Mouse (Mus musculus) spleen, postnatal 4 days (tissue): Measurements from ENCODE around the gene Ikzf1.
A peak's percentile ranks its signal among the peaks of the same experiment; 100 is the strongest.

Source experiments
- DNase-seq, 2 experiments: peaks; one replicate each; pipeline ENCODE4 v3.0.0; 2022; ENCODE audit warnings: low spot score in 2 of 2

Ikzf1 gene

DNA sequence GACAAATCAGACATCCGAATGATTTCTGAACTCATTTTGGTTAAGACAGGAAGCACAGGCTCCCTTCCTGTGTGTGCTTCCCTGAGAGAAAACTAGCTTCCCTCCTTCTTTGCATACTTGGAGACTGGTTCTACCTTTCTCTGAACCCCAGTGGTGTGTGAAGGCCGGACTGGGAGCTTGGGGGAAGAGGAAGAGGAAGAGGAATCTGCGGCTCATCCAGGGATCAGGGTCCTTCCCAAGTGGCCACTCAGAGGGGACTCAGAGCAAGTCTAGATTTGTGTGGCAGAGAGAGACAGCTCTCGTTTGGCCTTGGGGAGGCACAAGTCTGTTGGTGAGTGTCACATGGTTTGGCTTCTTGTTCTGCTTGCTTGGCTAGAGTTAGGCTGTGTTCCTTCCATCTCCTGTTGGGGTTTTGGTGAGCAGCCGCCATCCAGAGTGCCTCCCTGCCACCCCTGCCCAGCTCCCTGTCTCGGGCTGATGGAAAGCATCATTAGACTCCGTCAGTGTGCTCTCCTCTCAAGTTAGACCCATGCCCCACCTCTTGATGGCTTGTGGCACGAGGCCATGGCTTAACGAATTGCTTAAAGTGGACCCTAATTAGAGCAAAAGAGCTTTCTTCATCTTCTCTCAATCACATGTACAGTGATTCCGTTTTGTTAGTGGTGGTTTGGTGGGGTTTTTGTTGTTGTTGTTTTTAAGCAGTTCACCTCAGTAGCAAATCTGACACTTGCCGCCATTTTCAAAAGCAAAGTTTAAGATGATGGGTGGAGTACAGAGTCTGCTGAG, 5.4 kb downstream of the Ikzf1 start:
- DNase-seq: peak; percentile 33 to 71

DNA sequence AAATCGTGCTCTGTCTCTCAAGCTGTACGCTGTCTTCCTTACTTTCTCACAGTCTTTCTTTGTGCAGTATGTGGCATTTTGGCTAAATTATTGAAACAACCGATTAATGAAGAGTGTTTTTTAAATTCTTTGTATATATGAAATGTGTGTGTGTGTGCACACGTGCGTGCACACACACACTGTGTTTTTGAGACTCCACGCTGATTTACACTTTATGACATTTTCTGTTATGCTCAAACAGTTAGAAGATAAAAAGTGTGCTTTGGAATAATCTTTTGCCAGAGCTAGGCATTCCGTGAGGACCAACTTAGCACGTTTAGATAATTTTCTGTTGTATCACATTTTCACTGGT, 6.0 kb downstream of the Ikzf1 start:
- no peak for DNase-seq

DNA sequence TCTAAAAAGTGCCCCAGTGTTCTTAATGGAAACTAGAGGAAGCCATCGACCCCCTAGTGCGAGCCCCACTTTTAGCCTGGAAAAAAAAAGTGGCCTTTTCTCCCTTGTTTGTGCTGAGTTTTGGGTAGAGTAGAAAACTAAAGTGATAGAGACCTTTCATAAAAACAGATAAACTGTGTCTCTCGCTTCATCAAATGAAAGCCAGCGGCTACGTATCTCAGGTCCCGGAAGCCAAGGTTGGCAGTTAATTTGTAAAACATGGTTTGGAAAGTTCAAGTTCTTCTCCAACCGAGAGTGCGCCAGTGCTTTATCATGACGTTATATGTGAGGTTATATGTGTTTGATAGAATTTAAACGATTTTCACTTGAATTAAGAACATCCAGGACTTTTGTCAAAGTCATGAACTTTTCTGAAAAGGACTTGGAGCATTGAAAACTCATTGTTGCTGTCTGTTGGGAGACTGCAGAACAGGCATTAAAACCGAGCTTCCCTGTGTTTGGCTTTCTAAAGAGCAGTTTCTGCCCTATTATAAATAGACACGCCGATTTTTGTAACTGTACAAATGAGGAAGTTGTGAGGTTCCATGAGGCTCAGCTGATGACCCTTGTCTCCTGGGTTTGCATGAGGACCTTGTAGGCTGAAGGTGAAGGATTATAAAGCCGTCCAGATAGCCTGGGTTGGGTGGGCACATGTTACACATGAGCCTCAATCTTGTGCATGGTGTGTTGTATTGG, 6.7 kb downstream of the Ikzf1 start:
- DNase-seq: no peak

DNA sequence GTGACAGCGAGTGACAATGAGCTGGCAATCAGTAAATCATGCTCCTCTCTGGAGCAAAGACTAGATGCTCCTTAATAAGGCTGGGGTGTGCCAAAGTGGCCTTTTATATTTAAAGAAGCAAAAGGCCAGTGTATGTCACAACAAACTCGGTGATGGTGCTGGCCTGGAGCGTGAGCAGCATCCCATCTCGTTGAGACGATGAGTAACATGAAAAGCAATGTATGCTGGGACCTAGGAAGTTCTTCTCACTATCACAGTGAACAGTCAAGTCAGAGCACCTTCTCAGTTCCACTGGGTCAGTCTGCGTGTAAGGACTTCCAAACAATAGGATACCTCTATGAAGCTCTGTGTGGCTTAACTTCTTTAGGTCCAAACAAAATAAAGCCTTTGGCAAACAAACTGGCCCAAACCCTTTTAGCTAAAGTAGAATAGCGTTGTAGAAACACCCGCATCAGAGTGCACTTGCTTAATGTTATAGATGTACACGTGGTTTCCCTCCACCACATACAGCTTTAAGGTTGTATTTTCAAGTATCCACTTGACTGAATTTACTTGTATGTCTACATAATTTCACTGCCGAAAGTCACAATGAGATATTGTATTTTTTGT, 7.9 kb downstream of the Ikzf1 start:
- DNase-seq: no peak

DNA sequence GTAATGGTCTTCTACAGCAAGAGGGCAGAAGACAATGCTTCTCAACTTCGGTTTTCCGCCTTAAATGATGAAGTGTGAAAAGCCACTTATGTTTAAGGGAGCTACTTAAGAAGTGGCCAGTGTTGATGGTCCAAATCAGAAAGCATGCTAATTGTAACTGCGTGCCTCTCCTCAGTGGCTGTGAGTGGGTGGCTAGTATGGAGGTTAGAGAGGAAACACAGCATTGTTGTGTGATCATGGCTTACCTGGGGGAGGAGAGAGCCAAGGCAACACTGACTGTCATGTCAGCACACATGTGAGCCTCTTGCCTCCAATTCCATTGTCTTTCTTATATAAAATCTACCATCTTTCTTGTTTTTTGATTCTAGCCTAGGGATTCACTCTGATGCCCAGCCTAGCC, 8.6 kb downstream of the Ikzf1 start:
- no peak for DNase-seq

DNA sequence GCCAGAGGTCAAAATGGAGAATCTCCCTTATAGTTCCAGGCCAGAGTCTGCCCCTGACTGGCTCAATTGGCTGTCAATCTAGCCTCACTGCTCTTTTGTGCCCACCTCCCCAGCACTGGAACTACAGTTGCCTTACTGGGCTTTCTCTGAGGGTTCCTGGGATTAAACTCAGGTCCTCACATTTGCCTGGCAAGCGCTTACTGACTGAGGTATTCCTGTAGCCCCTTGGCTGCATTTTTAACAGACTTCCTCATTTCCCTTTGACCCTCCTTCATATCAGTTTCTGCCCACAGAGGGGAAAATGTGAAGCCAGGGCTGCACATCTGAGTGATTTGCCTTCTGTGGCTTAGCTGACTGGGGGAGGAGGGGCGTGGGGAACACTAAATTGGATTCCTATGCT, 9.3 kb downstream of the Ikzf1 start:
- no peak for DNase-seq

DNA sequence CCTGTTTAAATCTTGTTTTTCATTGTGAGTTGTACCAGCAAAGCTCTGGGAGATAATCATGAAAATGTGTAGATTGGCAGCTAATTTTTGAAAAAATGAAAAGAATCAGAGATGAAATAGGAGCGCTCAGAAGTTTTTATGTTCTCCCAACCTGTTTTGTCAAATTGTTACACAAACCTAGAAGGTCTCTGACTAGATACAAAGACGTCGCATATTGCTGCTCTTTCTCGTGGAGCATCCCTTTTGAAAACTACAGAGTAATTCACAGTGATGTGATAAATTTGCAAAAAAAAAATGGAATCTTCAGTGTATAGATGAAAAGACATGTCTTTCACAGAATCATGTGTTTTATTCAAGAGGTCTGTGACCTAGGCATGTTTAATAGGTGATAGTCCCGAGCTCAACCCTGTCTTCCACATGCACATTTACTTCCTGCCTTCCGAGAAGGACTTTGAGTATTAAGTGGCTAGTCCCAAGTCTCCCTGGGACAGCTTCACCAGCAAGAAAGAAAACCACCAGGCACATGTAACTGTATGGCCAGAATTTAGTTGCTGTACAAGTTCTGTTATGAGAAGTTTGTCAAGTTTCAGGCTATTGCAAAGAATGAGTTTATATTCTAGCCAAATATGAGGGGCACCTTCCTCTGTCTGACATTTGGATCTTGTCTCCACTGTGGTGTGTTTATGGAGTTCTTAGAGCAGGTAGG, 9.8 kb downstream of the Ikzf1 start:
- DNase-seq: no peak

DNA sequence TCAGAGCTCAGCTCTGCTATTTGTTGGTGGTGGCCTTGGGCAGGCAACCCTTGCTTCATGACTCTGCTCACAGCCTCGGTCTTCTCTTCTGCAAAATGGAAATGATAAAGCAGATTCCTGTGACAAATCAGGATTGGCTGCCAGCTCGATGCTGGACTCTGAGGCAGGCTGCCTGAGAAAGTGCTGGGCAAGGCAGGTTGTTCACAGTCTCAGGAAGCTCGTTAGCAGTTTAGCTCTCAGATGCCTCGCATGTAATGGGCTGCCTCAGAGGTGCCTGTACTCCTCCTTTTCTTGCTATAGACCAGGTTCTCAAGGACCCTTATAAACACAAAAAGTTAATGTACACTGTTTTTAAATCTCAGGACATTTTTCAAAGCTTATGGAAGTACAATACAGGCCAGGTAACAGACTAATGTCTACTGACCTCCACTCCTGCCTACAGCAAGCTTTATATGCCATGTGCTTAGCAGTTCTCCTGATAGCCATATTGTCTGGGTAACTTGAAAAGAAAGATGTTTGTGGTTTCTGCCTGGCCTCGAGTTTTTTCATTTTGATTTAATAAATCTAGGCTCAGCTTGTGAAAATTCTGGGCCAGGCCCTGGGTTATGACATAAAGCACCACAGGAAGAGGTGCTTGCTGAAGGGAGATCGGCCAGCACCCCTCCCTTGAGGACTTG, 10.5 kb downstream of the Ikzf1 start:
- DNase-seq: no peak

DNA sequence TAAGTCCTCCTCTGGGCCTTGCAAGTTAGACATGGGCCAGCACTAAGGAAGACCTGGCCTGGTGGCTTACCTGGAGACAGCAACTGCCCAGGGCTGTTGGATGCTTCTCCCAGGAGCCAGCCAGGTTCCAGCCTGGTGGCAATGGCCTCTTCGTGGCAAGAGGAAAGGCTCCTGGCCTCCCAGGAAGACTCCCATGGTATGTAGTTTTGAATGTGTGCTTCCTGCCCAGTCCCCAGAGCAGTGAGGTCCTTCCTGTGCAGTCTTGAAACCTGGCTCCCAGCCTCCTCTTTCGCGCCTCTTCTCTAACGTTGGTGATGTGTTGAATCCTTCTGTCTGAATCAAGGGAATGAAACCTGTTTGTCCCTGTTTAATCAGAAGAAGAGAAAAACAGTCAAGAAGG, 11.1 kb downstream of the Ikzf1 start:
- DNase-seq: no peak

DNA sequence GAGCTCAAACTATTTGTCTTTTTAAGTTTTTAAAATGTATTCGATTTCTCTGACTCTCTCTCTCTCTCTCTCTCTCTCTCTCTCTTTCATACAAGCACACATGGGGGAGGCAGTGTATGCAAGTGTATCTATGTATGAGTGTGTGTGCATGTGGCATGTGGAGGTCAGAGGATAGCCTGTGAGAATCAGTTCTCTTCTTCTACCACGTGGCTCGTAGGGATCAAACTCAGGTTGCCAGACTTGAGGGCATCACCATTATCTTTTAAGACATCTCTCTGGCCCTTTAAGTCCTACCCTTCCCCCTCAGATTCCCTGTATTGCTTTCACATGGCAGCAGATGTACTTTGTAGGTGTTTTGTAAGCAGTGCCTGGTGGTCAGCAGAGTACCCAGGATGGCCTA, 12.0 kb downstream of the Ikzf1 start:
- no peak for DNase-seq

DNA sequence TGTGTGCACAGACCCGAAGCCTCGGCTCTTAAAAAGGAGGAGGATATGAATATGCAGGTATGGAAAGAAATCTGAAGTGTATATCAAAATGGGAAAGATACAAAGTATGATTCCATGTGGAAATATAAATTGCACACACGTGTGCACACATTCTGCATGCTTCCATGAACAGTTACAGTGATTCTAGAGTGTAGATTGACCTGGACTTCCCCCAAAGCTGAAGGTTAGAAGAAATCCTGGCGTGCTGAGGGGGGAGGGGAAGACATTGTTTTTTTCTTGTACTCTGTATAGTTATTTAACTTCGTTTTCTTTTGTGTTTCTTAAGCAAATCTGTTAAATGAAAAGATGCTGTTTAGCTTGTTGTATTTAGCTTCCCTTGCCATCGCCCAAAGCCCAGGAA, 16.6 kb downstream of the Ikzf1 start:
- DNase-seq: no peak

DNA sequence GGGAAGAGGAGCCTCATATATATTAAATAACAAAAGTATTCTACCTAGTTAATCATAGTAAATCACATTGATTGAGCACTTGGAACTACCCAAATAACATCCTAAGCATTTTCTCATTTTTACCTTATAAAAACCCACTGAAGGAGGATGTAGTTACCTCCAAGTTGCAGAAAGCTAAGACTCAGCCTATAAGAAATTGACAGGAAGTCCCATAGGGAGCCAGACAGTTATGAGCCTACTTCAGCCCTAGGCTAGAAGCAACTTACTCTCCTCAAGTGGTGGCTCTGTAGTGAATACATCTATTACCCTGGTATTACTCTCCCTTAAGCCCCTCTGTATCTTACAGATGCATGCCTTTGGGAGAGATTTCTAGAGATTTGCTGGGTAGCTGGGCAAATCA, 19.0 kb downstream of the Ikzf1 start:
- DNase-seq: no peak

DNA sequence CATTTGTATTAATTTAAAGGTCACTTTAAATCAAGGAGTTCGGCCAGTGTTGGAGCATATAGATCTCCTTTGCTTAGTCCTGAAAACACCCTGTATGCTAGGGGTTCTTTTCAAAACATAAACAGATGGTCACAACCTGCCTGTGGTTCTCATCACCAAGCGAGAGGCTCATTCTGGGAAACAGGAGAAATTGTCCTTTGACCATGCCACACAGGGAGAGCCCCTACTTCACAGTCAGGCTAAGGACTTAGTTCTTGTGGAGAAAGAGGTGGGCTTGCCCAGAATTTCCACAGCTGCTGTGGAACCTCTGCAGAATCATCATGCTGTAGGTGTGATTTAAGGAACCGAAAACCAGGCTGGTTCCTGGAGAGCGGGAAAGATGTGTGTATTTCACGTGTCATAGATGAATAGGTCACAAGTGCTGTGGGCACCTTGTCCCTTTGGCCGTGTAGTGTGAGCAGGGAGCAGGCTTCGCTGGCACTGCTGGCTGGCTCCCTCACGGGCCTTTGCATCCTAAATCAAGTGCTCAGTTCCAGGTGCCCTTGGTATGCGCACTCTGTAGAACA, 23.4 kb downstream of the Ikzf1 start:
- no peak for DNase-seq

DNA sequence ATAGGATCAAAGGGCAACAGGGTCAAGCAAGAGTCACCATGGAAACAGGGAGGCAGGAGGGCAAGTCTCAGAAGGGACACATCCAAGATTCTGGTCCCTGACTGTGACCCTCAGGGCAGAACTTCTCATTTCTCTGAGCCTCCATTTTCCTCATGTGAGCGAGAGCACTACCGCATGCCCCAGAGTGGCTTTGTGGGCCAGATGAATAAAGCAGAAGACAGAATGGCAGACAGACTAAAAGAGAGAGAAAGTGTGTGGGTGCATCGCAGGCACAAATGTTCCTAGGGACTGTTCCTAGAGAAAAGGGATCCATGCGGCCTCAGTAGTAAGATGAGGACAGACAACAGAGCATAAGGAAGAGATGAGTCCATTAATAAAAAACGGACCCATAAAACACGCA, 24.5 kb downstream of the Ikzf1 start:
- no peak for DNase-seq

DNA sequence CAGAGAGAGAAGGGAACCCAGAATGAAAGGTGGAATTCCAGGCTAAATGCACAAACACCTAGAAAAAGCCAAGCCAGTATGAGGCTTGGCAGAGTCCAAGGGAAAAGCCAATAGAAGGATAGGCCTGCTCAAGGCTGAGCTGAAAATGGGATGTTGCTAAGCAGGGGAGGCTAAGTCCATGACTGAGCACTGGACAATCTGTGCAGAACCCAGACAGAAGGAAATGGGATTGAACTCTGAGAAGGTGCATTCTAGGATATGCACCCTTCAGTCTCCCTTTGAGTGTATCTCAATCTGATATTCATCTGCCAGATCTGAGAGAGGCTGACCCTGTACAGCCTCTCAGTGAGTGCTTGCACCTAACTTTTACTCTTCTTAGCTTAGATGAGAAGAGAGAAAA, 25.9 kb downstream of the Ikzf1 start:
- no peak for DNase-seq

DNA sequence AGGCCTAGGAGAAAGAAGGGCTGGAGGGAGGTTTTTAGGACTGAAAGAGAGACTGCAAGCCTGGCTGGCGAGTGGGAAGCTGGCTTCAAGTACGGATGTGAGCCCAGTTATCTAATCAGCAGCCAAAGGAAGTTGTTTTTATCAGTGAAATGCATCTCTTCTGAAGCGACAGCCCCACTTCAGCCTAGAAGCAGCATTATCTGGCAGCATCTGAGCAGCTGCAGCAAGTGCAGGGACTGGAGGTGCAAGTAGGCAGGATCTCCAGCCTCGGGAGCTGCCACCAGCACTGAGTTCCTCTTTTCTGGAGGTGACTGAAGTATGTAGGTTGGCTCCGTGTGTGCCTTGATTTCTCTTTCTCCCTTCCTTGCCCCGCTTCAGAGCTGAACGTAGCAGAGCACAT, 26.9 kb downstream of the Ikzf1 start:
- DNase-seq: no peak

DNA sequence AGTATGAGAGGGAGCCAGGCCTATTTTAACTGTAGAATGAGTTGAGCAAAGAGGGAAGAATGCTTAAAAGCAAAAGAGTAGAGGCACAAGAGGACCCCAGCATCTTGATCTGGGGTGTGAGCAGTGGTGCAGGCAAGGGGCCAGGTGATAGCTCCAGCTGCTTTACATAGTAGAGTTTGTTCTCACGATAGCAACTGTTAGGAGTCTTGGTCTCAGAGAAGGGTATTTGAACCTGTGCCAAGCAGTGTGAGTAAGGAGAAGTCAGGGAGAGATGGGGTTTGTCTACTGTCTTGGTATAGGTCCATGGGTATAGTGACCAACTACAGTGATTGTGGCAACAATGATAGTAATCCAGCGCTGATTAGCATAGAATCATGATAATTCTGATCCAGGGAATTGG, 29.9 kb downstream of the Ikzf1 start:
- no peak for DNase-seq

DNA sequence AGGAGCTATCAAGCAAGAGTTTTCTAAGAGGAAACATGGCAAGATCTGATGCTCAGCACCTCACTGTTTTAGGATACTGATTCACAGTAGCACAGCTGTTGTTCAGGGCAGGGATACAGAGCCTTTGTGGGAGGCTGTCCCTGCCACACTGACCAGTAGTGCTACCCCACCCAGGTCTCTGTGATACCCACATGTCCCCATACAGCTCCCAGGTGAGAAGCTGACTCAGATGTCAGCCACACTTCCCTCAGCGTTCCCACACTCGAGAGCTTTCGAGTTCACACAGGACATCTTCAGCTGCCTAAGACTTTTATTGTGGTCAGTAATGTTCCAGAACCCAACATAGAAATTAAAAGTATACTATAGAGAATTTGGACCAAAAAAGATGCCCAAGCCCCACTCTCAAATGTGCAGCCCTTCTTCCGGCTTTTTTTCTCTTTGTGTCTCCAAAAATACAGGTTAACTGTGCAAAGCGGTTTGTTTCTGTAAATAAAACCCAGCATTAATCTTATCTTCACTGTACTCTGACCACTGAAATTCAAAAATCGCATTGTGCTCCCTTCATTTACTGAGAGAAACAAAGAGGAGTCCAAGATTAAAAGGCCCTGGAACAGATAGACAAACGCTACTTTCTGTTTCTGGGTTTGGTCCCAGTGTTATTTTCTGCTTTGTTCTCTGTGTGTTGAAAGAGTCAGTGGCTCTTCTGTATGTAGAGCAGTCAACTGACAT, 31.3 kb downstream of the Ikzf1 start:
- no peak for DNase-seq

DNA sequence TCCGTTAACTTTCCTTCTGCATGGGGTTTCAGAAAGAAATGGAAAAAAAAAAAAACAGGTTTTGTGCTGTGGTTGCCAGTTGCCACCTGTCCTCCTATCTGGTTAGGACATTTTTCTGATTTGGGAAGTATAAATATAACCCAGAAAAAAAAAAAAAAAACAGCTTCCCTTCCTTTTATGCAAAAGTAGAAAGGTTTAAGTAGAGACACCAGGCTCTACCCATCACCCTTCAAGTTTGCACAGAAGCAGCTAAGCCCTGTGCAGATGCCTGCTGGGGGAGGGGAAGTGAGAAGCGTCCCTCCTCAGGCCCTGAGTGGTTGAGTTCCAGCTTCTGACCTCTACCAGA, 31.9 kb downstream of the Ikzf1 start:
- DNase-seq: no peak

DNA sequence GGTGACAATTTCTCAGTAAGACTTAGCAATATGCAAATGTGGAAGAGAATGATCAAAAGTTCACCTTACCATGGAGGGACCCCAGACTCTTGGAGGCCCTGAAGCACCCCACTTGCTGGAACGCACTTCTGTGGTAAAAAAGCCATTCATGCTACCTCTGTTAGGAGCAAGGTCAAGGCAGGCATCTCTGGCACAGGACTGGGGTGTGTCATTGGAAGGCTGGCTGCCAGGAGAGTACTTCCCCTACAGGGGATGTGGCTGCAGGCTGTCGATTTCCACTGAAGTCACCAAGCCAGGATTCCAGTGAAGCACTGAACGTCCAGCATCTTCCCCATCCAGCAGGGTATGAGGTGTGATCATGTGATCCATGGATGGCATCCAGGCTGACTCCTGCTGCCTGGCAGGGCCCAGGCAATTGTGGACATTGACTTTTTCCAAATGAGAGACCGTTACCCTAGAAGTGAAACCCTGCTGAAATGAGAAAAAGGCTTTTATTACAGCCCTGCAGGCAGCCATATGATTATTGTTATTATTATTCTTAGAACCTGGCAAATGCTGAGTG, 32.9 kb downstream of the Ikzf1 start:
- no peak for DNase-seq

DNA sequence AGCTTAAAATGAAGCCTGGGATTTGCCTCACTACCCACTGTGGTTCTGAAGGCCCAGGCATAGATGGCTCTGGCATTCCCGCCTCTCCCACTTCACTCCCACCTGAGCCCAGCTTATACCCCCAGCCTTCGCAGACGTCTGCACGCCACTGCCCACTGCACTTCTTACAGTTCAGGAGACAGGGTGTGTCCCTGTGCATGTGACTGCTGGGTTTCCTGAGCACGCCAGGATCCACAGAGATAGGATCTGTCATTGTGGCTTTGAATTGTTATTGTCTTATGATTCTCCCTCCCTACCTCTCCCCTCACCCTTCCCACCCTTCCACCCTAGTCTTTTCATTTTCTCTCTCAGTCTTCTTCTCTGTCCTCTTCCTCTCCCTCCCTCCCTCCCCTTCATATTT, 34.9 kb downstream of the Ikzf1 start:
- no peak for DNase-seq
